Comparison of ENCODE assay signal across 9 mouse cellular contexts in the genomic region with DNA sequence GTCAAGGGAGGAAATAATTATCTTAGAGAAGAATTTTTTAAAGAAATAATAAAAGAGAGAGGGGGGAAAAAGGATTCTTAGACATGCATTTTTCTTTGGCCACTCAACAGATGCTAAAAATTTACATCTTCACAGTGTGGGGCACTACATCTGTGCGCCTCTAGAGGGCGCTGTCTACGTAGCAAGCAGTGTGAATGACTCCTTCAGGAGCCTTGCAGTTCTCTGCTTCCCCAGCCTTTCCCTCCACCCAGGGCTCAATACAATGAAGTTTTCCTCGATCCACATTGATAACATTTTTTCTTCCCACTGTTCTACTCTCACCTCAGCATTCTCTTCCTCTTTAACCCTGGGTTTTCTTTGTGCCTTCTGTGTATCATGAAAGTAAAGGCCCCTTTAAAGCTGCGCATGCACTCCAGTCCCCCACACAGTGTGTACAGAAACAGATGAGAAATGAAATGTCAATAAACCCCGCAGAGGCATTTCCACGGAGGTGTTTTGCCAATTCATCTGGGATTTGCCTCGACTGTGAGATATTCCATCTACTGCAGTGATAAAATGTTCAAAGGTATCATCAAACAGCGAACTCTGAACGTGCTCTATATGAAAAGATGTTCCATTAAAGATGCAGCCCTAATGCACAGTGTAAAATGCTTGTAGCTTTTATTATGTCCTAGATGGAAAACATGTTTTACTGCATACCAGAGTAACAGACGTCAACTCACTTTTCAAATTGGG.
DNase-seq lines count a peak whose midpoint lies in the region; ATAC-seq and TF ChIP-seq lines count a peak whose summit lies in the region.
"Had no signal": no experiment of that assay in that cellular context is flagged by ENCODE, and none has a peak within 500 bp of the region (broad histone marks: within the 10 kb centered on the region; RNA-seq: fewer than 3 reads in every experiment).

No protein-coding gene starts in this region.

- no peaks in the 10 kb centered on the region for H3K4me1 ChIP-seq in ES-Bruce4 (ENCODE audit: control insufficient read depth, insufficient read depth, low read length)
- no peaks in the 10 kb centered on the region; the same call in 1 of the 2 replicates for H3K4me1 ChIP-seq in embryonic facial prominence, embryonic 14.5 days (ENCODE audit: control insufficient read depth, insufficient read depth, low read length)
- H3K4me1 ChIP-seq: lung, embryonic 15.5 days had no signal

- peak; percentile 75 for TF ChIP-seq CTCF in layer of hippocampus, adult 2 months (conservative IDR thresholded peaks at IDR 0.05)
- TF ChIP-seq CTCF in ES-Bruce4 (IDR thresholded peaks at IDR 0.05; ENCODE audit: low read depth, low read length) = peak; percentile 65

- H3K4me3 ChIP-seq in layer of hippocampus, adult 2 months = no peak overlapping the region
- H3K4me3 ChIP-seq in ES-Bruce4 (ENCODE audit: low read depth, low read length) = no peak overlapping the region
- no peak overlapping the region for H3K4me3 ChIP-seq in embryonic facial prominence, embryonic 14.5 days (ENCODE audit: low read depth, low read length)
- H3K4me3 ChIP-seq: lung, embryonic 15.5 days had no signal

- no peaks in the 10 kb centered on the region for H3K9me3 ChIP-seq in ES-Bruce4 (replicated peaks; ENCODE audit: control insufficient read depth, insufficient read depth, low read length, poor library complexity, severe bottlenecking)
- no peaks in the 10 kb centered on the region for H3K9me3 ChIP-seq in embryonic facial prominence, embryonic 14.5 days (ENCODE audit: control insufficient read depth, low read length)
- H3K9me3 ChIP-seq: lung, embryonic 15.5 days had no signal

- H3K4me2 ChIP-seq in embryonic facial prominence, embryonic 14.5 days (ENCODE audit: low read depth, low read length) = peak overlapping the region; percentile 23
- H3K4me2 ChIP-seq: lung, embryonic 15.5 days had no signal

- H3K27ac ChIP-seq in layer of hippocampus, adult 2 months = no peak overlapping the region
- no peak overlapping the region for H3K27ac ChIP-seq in ES-Bruce4 (ENCODE audit: insufficient read depth, low read length)
- H3K27ac ChIP-seq in embryonic facial prominence, embryonic 14.5 days (replicated peaks; ENCODE audit: low read depth, low read length) = peak overlapping the region; percentile 70
- H3K27ac ChIP-seq: lung, embryonic 15.5 days had no signal

- ATAC-seq in embryonic facial prominence, embryonic 14.5 days (ENCODE audit: low read depth) = peak; percentile 53; the same call in 1 of the 2 replicates

- DNase-seq in layer of hippocampus, adult 2 months (ENCODE audit: low spot score in 2 of 2) = peak in 1 of 2 experiments; percentile 12
- no peak for DNase-seq in layer of hippocampus, postnatal 25 days (ENCODE audit: extremely low spot score in 1 of 2, low spot score in 1 of 2)
- DNase-seq in A20 (ENCODE audit: low read depth, low spot score) = peak; percentile 2
- DNase-seq in embryonic facial prominence, embryonic 14.5 days (ENCODE audit: low spot score) = peak; percentile 74
- DNase-seq in cerebellum, adult 9-10 months = no peak
- DNase-seq in adrenal gland, postnatal 4 days (ENCODE audit: low spot score in 2 of 2) = no peak
- no peak for DNase-seq in retina, postnatal 1 day

- 25% methylated on average over 11 of the region's 11 CpGs for WGBS in embryonic facial prominence, embryonic 14.5 days

- no peak for TF ChIP-seq EP300 in ES-Bruce4 (IDR thresholded peaks at IDR 0.05; ENCODE audit: insufficient read depth, low read depth, low read length)

- H3K9ac ChIP-seq in ES-Bruce4 (ENCODE audit: low read depth, poor library complexity, severe bottlenecking) = no peak overlapping the region
- no peak overlapping the region for H3K9ac ChIP-seq in embryonic facial prominence, embryonic 14.5 days (ENCODE audit: low read depth, low read length)
- H3K9ac ChIP-seq: lung, embryonic 15.5 days had no signal

- no peak for TF ChIP-seq POLR2A in ES-Bruce4 (IDR thresholded peaks at IDR 0.05; ENCODE audit: insufficient read depth, low read length)

- no peaks in the 10 kb centered on the region for H3K27me3 ChIP-seq in ES-Bruce4 (ENCODE audit: control insufficient read depth, insufficient read depth, low read length, poor library complexity, severe bottlenecking)
- H3K27me3 ChIP-seq in embryonic facial prominence, embryonic 14.5 days (replicated peaks; ENCODE audit: control insufficient read depth, insufficient read depth, low read length) = no peaks in the 10 kb centered on the region
- H3K27me3 ChIP-seq: lung, embryonic 15.5 days had no signal

- H3K36me3 ChIP-seq in ES-Bruce4 (ENCODE audit: control insufficient read depth, insufficient read depth, low read length, poor library complexity, severe bottlenecking) = no peaks in the 10 kb centered on the region
- no peaks in the 10 kb centered on the region for H3K36me3 ChIP-seq in embryonic facial prominence, embryonic 14.5 days (ENCODE audit: control insufficient read depth, insufficient read depth, low read length)
- H3K36me3 ChIP-seq: lung, embryonic 15.5 days had no signal

Comparison
In these comparisons a context has a peak if more than half of its experiments do, and no peak if none do; other contexts are left out.
1. DNase-seq: peak in A20 (single experiment) and embryonic facial prominence, embryonic 14.5 days (single experiment); none in layer of hippocampus, postnatal 25 days (0 of 2), cerebellum, adult 9-10 months (single experiment), adrenal gland, postnatal 4 days (0 of 2) and retina, postnatal 1 day (single experiment).